Mouse (Mus musculus) gastrocnemius, adult 18-20 months (tissue): ENCODE results near the gene Col23a1. TPM values are rescaled to one million over a fixed set of nuclear protein-coding genes. Genes with fewer than 3 reads are reported as not detected.

Source experiments
- DNase-seq: peaks from one replicate; pipeline ENCODE4 v3.0.0; 2021; ENCODE audit warnings: low spot score
- total RNA-seq, 2 experiments: library from RNA; stranded (reverse); gene quantifications; 2 replicates each; pipeline ENCODE4 v1.2.3; 2021

Col23a1 gene
- total RNA-seq, 2 experiments from 2014 or later = 1.6 to 1.7 TPM

DNA sequence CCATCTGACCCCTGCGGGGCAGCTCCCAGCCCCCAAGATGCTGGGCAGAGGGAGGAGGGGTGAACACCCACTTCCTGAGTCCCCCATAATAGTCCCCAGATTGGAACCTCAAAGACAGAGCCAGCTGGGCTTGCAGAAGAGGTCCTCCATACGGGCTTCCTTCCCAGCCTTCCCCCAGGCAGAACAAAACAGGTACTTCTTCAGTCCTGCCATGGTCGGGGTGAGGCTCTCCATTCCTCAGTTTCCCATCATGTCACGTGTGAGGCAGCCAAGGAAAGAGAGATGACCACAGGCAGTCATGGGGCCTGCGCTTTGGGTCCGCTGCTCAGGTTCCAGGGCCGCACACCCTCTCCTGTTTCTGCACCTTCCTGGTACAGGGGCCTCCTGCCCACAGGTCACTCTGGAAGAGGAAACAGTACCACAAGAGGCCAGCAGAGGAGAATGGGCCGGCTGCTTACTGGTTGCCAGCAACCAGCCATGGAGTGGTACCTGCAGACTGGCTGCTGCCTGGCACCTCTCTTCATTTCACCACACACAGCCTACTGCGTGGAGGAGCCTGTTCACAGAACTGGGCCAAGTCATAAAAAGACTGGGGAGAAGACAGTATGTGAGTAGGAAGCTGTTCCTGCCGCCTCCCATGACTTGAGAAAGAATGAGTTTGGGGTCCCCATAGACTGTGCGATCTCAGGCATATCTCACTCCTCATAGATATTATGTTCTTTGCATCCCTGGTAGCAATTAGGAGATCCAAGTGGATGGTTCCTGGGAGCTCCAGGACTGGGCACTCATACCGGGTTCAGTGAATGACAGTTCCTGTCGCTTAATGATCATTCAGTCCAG lies 249.4 kb downstream of the Col23a1 start:
- no peak for DNase-seq

DNA sequence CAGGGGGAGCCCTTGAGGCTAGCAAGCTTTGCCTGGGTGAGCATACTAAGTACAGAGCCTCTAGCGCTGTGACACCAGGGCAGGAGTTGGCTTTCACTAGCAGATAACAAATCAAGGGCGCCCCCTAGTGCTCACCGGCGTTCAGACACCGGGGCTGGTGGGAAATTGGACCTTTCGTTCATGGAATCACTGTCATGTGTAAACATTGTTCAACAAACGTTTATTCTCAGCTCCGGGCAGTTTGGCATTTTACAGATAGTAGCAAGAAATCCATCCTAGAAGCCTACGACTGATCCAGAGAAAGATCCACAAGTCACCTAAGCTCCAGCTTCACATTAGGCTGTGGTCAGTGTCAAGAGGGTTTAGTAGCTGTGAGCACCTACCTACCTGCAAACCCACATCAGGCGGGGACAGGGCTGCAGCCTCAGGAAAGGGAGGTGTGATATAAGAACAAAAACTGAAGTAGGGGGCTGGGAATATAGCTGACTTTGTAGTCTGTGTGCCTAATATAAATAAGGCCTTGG lies 250.1 kb downstream of the Col23a1 start:
- peak; percentile 96 for DNase-seq

DNA sequence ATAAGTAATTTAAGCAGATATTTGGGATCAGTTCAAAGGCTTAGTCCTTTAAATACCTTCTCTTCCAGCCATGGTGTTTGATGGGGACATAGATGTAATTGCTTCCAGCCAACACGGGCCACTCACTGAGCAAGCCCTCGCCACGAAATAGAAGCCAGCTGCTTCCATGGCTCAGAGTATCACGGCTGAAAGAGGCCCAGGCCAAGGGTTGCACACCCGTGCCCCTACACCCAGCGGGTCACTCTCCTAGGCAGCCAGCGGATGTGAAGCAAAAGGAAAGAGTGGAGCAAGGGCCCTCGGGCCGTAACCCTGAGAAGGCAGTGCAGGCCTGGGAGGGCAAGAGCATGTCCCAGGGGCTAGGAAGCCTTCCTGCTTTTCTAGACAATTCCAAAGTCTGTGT lies 252.7 kb downstream of the Col23a1 start:
- no peak for DNase-seq

DNA sequence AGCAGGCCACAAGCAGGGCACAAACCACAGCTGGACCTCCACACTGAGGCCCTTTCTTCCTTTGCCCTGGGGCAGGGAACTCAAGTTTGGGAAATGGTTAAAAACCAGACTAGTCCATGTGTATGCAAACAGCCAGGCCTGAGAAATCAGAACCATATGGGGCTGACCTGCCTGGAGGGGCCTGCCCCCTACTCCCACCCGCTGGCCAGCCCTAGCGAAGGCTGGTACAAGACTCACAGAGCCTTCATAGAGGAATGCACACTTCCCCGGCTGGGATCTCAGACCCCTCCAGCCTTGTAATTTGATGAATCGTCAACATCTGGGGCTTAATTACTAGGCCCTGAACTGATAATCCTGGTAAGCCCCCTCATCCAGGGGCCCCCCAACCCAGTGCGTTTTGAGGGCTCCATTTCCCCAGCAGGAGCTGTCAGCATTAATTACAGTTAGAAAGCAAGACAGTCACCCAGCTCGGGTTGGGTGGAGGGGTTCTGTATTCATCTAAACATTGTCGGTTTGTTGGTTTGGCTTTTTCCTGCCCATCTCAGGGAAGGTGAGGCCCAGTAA lies 253.8 kb downstream of the Col23a1 start:
- DNase-seq = no peak

DNA sequence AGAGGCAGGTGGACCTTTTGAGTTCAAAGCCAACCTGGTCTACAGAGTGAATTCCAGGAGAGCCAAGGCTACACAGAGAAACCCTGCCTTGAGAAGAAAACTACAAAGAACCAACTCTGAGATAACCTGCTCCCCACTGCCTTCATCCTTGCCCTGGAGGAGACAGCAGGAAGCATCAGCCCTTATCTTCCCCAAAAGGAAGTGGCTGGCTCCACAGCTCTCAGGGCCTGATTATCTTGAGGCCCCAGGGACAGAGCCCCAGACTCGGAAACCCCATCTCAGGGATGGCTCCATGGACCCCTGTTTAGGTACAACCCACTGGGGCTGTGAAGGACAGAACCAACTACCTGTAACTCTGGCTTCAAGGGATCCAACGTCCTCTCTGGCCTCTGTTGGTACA lies 254.7 kb downstream of the Col23a1 start:
- no peak for DNase-seq

DNA sequence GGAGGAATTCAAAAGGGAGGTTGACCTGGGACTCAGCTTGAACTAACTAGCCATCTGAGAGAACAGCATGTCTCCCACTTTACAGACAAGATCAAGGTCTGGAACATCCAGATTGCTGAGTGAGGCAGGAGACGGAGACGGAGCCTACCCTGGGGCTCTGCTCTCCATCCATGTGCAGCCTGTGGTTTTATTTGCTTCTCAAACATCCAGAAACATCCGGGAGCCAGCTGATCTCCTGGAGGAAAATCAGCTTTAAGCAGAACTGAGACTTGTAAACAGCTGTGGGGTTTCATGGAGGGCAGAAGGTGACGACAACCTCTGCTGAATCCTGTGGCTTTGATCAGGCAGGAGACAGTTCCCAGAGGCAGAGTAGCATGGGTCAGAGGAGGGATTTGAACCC lies 256.1 kb downstream of the Col23a1 start:
- DNase-seq = no peak

DNA sequence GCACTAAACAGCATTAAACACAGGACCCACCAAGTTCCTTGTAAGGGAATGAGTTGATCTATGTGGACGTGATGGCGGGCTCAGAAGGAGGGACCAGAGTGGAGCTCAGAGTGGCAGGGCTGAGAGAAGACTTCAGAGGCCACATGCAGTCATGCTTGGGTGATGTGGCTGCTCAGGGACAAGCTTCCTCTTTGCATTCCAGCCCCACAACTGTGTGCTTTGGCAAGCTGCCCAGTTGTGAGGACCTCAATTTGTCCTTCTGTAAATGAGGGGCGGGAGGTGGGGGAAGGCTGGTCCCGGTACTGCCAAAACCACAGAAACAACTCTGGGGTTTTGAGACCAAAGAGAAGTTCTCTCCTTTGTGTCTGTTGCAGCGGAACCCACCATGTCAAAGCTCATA lies 261.5 kb downstream of the Col23a1 start:
- no peak for DNase-seq

DNA sequence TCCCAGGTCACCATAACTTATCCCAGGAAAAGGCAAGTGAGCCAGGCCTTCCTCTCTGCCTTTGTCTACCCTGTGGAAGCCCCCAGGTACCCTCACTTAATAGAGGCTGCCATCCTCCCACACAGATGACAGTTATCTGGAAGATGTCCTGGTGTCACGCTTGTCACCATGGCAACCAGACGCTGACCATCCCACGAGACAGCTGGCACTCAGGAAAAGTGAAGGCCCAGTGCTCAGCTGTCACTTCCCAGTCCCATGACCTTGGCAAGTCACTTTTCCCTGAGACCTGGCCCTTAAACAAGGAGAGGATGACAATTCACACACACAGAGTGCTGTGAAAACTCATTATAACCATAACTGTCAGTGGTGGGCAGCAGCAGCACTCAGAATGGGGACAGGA lies 262.4 kb downstream of the Col23a1 start:
- no peak for DNase-seq

DNA sequence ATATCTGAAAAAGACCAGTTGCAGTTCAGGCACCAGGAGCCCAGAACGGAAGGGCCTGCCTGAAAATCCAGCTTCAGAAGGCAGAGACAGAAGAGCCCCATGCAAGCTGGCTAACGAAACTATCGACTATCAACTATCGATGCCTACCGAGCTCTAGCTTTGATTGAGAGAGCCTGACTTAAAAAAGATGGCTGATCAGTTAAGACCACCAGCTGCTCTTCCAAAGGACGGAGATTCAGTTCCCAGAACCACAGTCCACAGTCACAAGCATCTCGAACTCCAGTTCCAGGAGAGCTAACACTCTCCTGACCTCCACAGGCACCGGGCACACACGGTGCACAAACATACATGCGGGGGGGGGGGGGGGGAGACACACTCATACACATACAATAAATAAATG lies 264.9 kb downstream of the Col23a1 start:
- DNase-seq = no peak

DNA sequence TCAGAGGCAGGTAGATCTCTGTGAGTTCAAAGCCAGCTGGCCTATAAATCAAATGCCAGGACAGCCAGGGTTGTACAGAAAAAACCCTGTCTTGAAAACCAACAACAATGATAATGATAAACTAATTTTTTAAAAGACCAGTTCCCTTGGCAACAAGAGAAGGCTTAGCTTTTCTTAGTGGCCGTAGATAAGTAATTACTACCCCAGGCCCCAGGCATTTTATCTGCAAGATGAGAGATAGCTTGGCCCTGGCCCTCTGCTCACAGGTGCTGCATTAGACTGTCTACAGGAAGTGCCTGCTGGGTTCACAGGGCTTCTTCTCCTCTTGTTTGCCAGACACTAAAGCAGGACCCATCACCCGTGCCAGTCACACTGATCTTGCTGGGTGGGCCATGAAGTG lies 265.3 kb downstream of the Col23a1 start:
- no peak for DNase-seq

DNA sequence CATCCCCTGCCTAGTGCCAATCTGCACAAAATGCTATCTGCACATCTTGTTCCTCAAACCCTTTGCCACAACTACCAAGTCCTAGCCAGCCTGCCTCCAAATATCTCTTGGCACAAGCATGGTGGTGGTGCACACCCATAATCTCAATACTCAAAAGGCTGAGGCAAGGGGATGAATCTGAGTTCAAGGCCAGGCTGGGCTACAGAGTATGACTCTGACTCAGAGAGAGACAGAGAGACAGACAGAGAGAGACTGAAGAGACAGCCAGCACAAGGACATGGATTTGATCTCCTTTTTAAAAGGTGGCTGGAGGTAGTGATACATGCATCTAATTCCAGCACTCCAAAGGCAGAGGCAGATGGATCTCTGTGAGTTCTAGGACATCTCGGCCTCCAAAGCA lies 273.6 kb downstream of the Col23a1 start:
- no peak for DNase-seq

DNA sequence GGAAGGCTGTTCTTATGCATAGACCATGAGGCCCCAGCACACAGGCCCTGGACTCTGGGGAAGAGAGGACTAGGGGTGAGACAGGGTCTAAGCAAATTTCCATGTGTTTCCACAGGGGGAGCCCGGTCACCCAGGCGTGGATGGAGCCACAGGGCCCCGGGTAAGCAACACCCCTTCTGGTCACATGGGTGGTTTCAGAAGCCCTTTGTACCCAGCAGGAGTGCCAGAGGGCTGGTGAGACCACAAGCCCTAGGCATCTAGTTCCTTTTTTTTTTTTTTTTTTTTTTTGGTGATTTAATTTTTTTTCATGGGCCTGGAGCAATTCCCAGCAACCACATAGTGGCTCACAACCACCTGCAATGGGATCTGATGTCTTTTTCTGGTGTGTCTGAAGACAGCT lies 275.3 kb downstream of the Col23a1 start:
- no peak for DNase-seq

DNA sequence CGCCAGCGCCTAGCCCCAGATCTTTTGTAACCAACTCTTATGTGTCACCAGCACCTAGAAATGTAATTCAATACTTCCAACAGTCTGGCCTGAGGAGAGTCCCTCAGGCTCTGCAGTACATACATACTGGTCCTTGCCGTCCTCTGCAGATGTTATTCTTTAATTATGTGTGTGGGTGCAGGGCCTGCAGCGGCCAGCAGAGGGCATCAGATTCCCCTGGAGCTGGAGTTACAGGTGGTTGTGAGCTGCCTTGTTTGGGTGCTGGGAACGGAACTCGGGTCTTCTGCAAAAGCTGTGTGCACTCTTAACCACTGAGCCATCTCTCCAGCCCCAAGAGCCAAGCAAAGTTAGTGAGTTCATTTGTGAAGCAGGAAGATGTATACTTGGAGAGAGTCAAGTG lies 276.2 kb downstream of the Col23a1 start:
- no peak for DNase-seq

DNA sequence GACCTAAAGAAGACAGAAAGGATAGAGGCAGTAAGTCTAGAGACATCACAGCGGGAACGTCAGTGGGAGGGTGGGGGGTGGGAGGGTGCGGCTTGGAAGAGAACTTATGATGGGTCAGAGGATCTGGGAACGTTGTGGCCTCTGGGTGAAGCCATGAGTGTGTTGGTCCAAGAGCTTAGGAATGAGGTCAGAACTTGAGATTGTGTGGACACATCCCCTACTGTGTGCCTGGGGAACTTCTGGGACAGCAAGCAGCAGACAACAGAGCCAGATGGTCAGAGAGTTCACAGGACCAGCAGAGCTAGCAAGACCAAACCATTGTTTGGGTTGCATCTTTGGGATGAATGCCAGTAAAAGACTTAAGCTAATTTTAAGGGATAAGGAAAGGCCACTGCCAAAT lies 279.1 kb downstream of the Col23a1 start:
- no peak for DNase-seq

DNA sequence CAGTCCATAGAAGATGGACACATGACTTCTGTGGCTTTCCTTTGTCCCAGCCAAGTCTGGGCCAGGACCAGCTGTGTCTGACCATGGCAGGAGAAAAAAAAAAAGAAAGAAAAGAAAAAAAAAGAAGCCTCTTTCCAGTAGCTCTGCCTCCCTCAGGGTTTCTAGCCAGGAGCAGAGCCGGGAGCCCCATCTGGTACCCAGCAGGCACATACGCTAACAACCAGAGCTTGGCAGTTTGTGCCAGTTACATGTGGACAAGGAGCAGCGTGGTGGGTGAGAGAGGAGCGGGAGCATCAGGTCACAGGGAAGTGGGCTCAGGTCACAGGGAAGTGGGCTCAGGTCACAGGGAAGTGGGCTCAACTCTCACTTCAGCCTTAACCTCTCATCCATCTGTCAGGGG lies 286.7 kb downstream of the Col23a1 start:
- DNase-seq = no peak

DNA sequence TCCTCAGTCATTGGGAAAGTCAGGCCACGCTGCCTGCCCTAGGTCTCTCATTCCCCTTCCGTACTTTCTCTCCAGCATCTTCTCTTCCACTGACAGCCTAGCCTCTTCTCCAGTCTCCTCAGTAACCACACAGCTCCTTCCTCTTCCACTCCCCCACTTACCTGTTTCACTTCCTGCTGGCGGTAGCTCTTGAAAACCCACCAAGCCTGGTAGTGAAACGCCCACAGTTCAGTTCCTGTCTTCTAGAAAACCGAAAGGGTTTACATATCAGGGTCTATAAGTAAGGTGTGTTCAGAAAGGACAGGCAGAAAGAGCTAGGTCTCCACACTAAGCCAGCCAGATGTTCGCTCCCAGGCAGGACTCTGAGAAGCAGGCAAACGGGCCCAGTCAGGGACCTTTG lies 287.9 kb downstream of the Col23a1 start:
- DNase-seq = no peak

DNA sequence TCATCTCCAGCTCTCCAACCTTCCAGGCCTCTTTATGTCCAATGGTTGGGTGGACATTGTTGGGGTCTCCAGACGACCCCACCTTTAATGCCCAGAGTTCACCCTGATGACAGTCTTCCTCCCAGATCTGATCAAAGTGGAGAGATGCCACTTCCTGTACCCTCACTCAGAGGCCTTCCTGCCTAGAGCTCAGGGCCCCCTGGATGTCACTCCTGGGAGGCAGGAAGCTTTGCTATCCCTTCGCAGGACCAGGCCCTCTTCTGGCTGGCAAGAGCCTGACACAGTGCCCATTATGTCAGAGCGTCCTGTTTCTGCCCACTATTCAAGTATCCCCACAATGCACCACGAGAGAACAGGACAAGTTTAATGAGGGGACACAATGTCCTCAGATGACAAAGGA lies 289.3 kb downstream of the Col23a1 start:
- no peak for DNase-seq

DNA sequence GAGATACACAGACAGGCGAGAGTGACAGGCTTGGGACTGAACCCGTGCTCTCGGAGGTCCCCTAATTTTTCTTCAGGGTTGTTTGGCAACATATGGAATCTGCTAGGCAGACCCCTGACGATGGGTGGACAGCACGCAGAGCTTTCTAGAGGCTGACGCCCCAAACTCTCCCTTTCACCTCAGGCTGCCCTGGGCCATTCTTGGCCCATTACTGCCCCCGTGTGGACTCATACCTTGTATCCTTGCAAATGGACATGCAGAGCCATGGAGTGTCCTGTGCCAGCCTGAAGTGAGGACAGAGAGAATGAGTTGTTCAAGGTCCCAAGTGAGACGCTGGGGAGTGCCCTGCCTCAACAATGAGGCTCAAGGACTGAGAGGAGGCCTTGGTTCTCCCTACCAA lies 293.0 kb downstream of the Col23a1 start:
- DNase-seq = peak; percentile 76

DNA sequence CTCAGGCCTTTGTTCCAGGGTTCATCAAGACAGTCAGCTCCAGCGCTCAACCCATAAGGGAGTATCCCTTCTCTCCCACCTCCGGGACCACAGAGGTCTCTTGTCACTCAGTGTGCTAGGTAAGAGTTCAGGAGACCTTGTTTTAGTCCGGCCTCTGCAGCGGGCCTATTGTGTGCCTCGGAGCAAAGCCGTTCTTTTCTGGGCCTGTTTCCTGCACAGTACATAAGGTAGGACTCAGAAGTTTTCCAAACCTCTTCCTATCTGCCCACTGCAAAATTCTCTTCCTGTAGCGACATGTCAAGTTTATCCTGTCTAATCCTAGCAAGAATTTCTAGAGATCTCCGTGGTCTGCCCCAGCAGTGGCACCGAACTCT lies 294.3 kb downstream of the Col23a1 start:
- no peak for DNase-seq

DNA sequence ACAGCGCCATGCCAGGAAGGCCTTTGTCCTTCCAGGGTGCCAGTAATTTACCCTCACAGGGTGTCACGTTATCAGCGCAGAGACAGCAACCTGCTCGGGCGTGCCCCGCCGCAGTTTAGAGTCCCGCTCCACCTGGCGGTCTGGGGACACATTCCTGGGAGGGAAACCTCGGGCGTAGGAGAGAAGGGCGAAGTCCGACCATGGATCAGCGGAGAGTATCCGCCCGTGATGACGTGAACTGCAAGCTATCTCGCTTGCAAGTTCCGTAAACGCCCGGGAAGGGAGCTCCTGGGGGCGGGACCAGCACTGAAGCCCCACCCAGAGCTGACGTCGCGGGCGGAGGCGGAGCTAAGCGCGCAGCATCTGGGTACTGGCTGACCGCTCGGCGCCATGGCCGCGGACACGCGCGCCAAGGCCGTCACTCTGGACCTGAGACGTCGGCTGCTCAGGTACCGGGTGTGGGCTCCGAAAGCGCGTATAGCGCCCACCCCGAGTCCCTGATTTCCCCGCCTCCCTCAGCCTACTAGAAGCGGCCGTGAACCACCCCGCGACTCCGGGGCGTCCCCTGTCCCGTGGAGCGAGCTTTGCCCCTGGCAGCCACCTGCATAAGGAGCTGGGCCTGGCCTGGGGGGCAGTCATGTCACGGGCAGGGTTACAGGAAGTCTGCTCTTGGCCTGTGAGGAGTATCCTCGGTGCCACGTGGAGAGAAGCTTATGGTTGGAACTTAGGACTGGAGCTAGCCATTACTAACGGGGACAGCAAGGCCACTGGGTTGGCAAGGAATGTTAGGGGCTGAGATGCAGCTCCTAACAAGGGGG lies 294.9 kb downstream of the Col23a1 start, which contains the start of gene Phykpl:
TSS of gene Phykpl (plus strand) at position 327 of the 818 bp plus-strand sequence.
- DNase-seq = peak; percentile 98

DNA sequence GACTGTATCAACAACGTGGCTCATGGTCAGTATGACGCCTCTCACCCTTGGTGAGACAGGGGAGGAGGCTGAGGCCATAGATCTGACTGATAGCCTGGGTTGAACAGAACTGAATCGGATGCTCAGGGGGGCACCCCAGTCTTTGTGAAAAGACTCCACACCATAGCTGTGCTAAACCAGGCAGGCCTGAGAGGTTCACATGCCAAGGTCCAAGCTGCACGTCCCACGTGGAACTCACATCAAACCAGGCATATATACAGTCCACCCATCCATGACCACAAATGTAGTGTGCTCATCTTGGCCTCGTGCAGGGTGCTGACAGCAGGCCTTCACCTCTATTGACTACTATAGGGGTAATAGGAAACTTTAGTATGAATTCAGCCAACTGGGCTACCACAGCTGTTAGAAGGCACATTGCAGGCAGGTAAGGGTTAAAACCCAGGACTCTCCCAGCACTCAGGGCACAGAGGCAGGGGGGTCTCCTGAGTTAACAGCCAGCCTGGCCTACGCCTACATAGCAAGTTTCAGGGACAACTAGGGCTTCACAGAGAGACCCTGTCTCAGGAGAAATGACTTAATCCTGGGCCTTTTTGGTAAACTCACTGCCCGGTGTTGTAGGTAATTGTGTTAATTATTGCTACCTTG lies 296.0 kb downstream of the Col23a1 start:
- no peak for DNase-seq

DNA sequence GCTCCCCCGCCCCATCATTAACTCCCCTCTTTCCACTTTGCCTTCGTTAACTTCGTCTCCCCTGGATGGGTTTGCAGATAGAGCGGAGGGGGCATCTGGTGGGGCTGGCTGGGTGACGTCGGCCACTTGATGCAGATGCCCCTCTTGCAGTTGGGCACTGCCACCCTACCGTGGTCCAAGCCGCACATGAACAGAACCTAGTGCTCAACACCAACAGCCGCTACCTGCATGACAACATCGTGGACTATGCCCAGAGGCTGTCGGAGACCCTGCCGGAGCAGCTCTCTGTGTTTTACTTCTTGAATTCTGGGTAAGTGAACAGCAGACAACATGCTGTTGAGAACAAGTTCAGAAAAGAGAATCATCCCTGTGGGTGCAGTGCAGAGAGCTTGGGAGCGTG lies 296.7 kb downstream of the Col23a1 start:
- DNase-seq = no peak
